Mouse (Mus musculus) midbrain, embryonic 13.5 days (tissue): ENCODE measurements around the gene Tnpo2. TPM values are rescaled to one million over a fixed set of nuclear protein-coding genes. Genes with fewer than 3 reads are reported as not detected.
A peak's percentile ranks its signal among the peaks of the same experiment; 100 is the strongest.

Experiments used
- ATAC-seq: fragments of 200-750 bp; cut with Nextera tagmentation; 2 replicates; pipeline ENCODE4 v1.8.0; 2017; ENCODE audit warnings: mild to moderate bottlenecking, moderate TSS enrichment, moderate library complexity
- H3K27ac ChIP-seq: fragments of 300-500 bp; sonication (generic); 2 replicates; pipeline ENCODE4 v1.5.1; 2015; ENCODE audit warnings: inconsistent platforms, mild to moderate bottlenecking, moderate library complexity
- H3K27me3 ChIP-seq: fragments of 300-500 bp; sonication (generic); 2 replicates; pipeline ENCODE4 v1.6.1; 2015; ENCODE audit warnings: mild to moderate bottlenecking, inconsistent platforms
- H3K36me3 ChIP-seq: fragments of 300-500 bp; sonication (generic); 2 replicates; pipeline ENCODE4 v1.6.1; 2015; ENCODE audit warnings: mild to moderate bottlenecking, inconsistent platforms
- H3K4me1 ChIP-seq: fragments of 300-500 bp; sonication (generic); replicated peaks from 2 replicates; pipeline ENCODE4 v1.6.1; 2015; ENCODE audit warnings: inconsistent platforms
- H3K4me2 ChIP-seq: fragments of 300-500 bp; sonication (generic); replicated peaks from 2 replicates; pipeline ENCODE4 v1.6.1; 2015; ENCODE audit warnings: moderate library complexity, mild to moderate bottlenecking, inconsistent platforms
- H3K4me3 ChIP-seq: fragments of 300-500 bp; sonication (generic); replicated peaks from 2 replicates; pipeline ENCODE4 v1.5.1; 2015; ENCODE audit warnings: mild to moderate bottlenecking, inconsistent platforms
- H3K9ac ChIP-seq: fragments of 300-500 bp; sonication (generic); replicated peaks from 2 replicates; pipeline ENCODE4 v1.6.1; 2015; ENCODE audit warnings: mild to moderate bottlenecking, inconsistent platforms
- H3K9me3 ChIP-seq: fragments of 300-500 bp; sonication (generic); 2 replicates; pipeline ENCODE4 v1.6.1; 2016; ENCODE audit warnings: mild to moderate bottlenecking, inconsistent platforms
- WGBS: fragments of 180-500 bp; shearing (Covaris S2); methylation state at CpG from one replicate; pipeline ENCODE4 v1.1.7; 2015; 5-methylcytosine and 5-hydroxymethylcytosine counted together
- polyA plus RNA-seq: library from polyadenylated mRNA; unstranded; fragments of >200 nt; fragmentation: Nextera tagmentation; extraction: Ambion mirVana; gene quantifications from 2 replicates; pipeline ENCODE4 v1.2.1, GENCODE M21; 2015

The Tnpo2 gene
- polyA plus RNA-seq, 1 experiment from 2014 or later: 51.7 TPM

GRCm38 (mm10) chr8:85029271-85029670, 7.4 kb upstream of the Tnpo2 start:
- Histone ChIP-seq H3K4me3 (peak overlapping the region; percentile 99; the same call in 1 of the 2 replicates), H3K27ac (no peak overlapping the region), H3K9me3 (no peaks in the 10 kb centered on the region), H3K9ac (peak overlapping the region; percentile 99), H3K27me3 (no peaks in the 10 kb centered on the region), H3K4me1 (peaks cover 32% of the 10 kb centered on the region), H3K4me2 (peak overlapping the region; percentile 92), H3K36me3 (peaks cover 40% of the 10 kb centered on the region)
- no peak for ATAC-seq
- WGBS: 91% methylated on average over 14 of the region's 14 CpGs

- H3K4me3 ChIP-seq: no peak overlapping the region
- 92% methylated on average over 4 of the region's 4 CpGs for WGBS
- H3K27ac ChIP-seq: no peak overlapping the region
- no peak for ATAC-seq
- H3K4me1 ChIP-seq: peaks cover 34% of the 10 kb centered on the region
- no peak overlapping the region for H3K9ac ChIP-seq
- H3K4me2 ChIP-seq: no peak overlapping the region
- no peaks in the 10 kb centered on the region for H3K9me3 ChIP-seq
- H3K36me3 ChIP-seq: peaks cover 40% of the 10 kb centered on the region
- no peaks in the 10 kb centered on the region for H3K27me3 ChIP-seq
Observed at GRCm38 (mm10) chr8:85032622-85033311, 3.9 kb upstream of the Tnpo2 start.

- Histone ChIP-seq H3K4me3 (no peak overlapping the region), H3K4me2 (no peak overlapping the region), H3K9me3 (no peaks in the 10 kb centered on the region), H3K9ac (no peak overlapping the region), H3K27me3 (no peaks in the 10 kb centered on the region), H3K27ac (no peak overlapping the region), H3K36me3 (peaks cover 40% of the 10 kb centered on the region), H3K4me1 (peaks cover 34% of the 10 kb centered on the region)
- WGBS: 70% methylated on average over 1 of the region's 1 CpGs
- ATAC-seq: no peak
Observed at GRCm38 (mm10) chr8:85033867-85034266, 2.8 kb upstream of the Tnpo2 start.

GRCm38 (mm10) chr8:85034764-85035163, 2.0 kb upstream of the Tnpo2 start:
- no peaks in the 10 kb centered on the region for H3K9me3 ChIP-seq
- peak overlapping the region; percentile 83 for H3K4me3 ChIP-seq
- no peak overlapping the region for H3K27ac ChIP-seq
- H3K4me2 ChIP-seq: peak overlapping the region; percentile 80
- no peak for ATAC-seq
- H3K36me3 ChIP-seq: peaks cover 35% of the 10 kb centered on the region
- WGBS: 3% methylated on average over 13 of the region's 13 CpGs
- no peak overlapping the region for H3K9ac ChIP-seq
- H3K4me1 ChIP-seq: peaks cover 36% of the 10 kb centered on the region
- H3K27me3 ChIP-seq: no peaks in the 10 kb centered on the region

- WGBS: 6% methylated on average over 12 of the region's 12 CpGs
- H3K4me3 ChIP-seq: peak overlapping the region; percentile 83
- H3K9ac ChIP-seq: peak overlapping the region; percentile 75
- peaks cover 34% of the 10 kb centered on the region for H3K36me3 ChIP-seq
- H3K4me2 ChIP-seq: peak overlapping the region; percentile 80
- H3K4me1 ChIP-seq: peaks cover 36% of the 10 kb centered on the region
- ATAC-seq: no peak
- H3K27ac ChIP-seq: no peak overlapping the region
- H3K27me3 ChIP-seq: no peaks in the 10 kb centered on the region
- no peaks in the 10 kb centered on the region for H3K9me3 ChIP-seq
Observed at GRCm38 (mm10) chr8:85035165-85035727, 1.5 kb upstream of the Tnpo2 start.

- peak; percentile 2; the same call in 1 of the 2 replicates for ATAC-seq
Observed at GRCm38 (mm10) chr8:85035728-85036310, 896 bp upstream of the Tnpo2 start.

GRCm38 (mm10) chr8:85036381-85036717, 366 bp upstream of the Tnpo2 start:
- H3K9me3 ChIP-seq: no peaks in the 10 kb centered on the region
- peak overlapping the region; percentile 82 for H3K27ac ChIP-seq
- WGBS: under 1% methylated on average over 9 of the region's 9 CpGs
- H3K27me3 ChIP-seq: no peaks in the 10 kb centered on the region
- H3K9ac ChIP-seq: peak overlapping the region; percentile 75
- peak overlapping the region; percentile 80 for H3K4me2 ChIP-seq
- peaks cover 37% of the 10 kb centered on the region for H3K36me3 ChIP-seq
- ATAC-seq: peak; percentile 55
- H3K4me3 ChIP-seq: peak overlapping the region; percentile 83
- H3K4me1 ChIP-seq: peaks cover 36% of the 10 kb centered on the region

More at GRCm38 (mm10) chr8:85035728-85036310, 896 bp upstream of the Tnpo2 start:
- Histone ChIP-seq H3K4me1 (peaks cover 36% of the 10 kb centered on the region), H3K4me2 (peak overlapping the region; percentile 80), H3K27me3 (no peaks in the 10 kb centered on the region), H3K36me3 (peaks cover 35% of the 10 kb centered on the region), H3K4me3 (peak overlapping the region; percentile 83), H3K9ac (peak overlapping the region; percentile 75), H3K9me3 (no peaks in the 10 kb centered on the region), H3K27ac (peak overlapping the region; percentile 82)
- 1% methylated on average over 15 of the region's 15 CpGs for WGBS

- H3K27ac ChIP-seq: peak overlapping the region; percentile 99
- no peaks in the 10 kb centered on the region for H3K9me3 ChIP-seq
- H3K4me3 ChIP-seq: peak overlapping the region; percentile 83
- peak overlapping the region; percentile 91 for H3K4me2 ChIP-seq
- WGBS: 2% methylated on average over 14 of the region's 14 CpGs
- peak; percentile 79 for ATAC-seq
- H3K9ac ChIP-seq: peak overlapping the region; percentile 91
- peaks cover 36% of the 10 kb centered on the region for H3K36me3 ChIP-seq
- H3K27me3 ChIP-seq: no peaks in the 10 kb centered on the region
- H3K4me1 ChIP-seq: peaks cover 36% of the 10 kb centered on the region
Observed at GRCm38 (mm10) chr8:85037366-85037680, 608 bp downstream of the Tnpo2 start.

- ATAC-seq: peak; percentile 26
- Histone ChIP-seq H3K9ac (peak overlapping the region; percentile 91), H3K4me1 (peaks cover 36% of the 10 kb centered on the region), H3K4me2 (peak overlapping the region; percentile 91), H3K4me3 (peak overlapping the region; percentile 83), H3K27me3 (no peaks in the 10 kb centered on the region), H3K27ac (peak overlapping the region; percentile 99), H3K9me3 (no peaks in the 10 kb centered on the region), H3K36me3 (peaks cover 32% of the 10 kb centered on the region)
- under 1% methylated on average over 57 of the region's 57 CpGs for WGBS
Observed at GRCm38 (mm10) chr8:85037681-85038531, 1.2 kb downstream of the Tnpo2 start.

GRCm38 (mm10) chr8:85043619-85044018, 6.9 kb downstream of the Tnpo2 start:
- no peak for ATAC-seq
- Histone ChIP-seq H3K9ac (no peak overlapping the region), H3K4me1 (peaks cover 9% of the 10 kb centered on the region), H3K9me3 (no peaks in the 10 kb centered on the region), H3K27me3 (no peaks in the 10 kb centered on the region), H3K4me2 (no peak overlapping the region), H3K27ac (no peak overlapping the region), H3K36me3 (peaks cover 83% of the 10 kb centered on the region), H3K4me3 (no peak overlapping the region)
- WGBS: 97% methylated on average over 6 of the region's 6 CpGs

- no peak overlapping the region for H3K27ac ChIP-seq
- no peak overlapping the region for H3K4me3 ChIP-seq
- no peaks in the 10 kb centered on the region for H3K9me3 ChIP-seq
- H3K4me2 ChIP-seq: no peak overlapping the region
- H3K4me1 ChIP-seq: peaks cover 22% of the 10 kb centered on the region
- peaks cover 51% of the 10 kb centered on the region for H3K36me3 ChIP-seq
- H3K9ac ChIP-seq: no peak overlapping the region
- no peaks in the 10 kb centered on the region for H3K27me3 ChIP-seq
- ATAC-seq: no peak
- WGBS: 90% methylated on average over 7 of the region's 7 CpGs
Observed at GRCm38 (mm10) chr8:85057367-85057766, 20.7 kb downstream of the Tnpo2 start.
